Mouse (Mus musculus) thymus, adult 2 months (tissue): Measurements from ENCODE around the gene Rpl29.

Experiments used
- CTCF ChIP-seq: fragments of 200-500 bp; IDR thresholded peaks from 2 replicates; pipeline ENCODE4 v1.5.1; 2012; ENCODE audit warnings: mild to moderate bottlenecking, control low read depth, low read length, moderate library complexity, borderline replicate concordance; ENCODE audit not compliant: control insufficient read depth, poor library complexity, insufficient read depth; ENCODE audit errors: extremely low read depth
- POLR2A ChIP-seq: fragments of 200-500 bp; IDR thresholded peaks from 2 replicates; pipeline ENCODE4 v1.6.1; 2012; ENCODE audit warnings: mild to moderate bottlenecking, low read length, control low read depth, moderate library complexity; ENCODE audit not compliant: control insufficient read depth, poor library complexity, insufficient read depth; ENCODE audit errors: extremely low read depth

DNA sequence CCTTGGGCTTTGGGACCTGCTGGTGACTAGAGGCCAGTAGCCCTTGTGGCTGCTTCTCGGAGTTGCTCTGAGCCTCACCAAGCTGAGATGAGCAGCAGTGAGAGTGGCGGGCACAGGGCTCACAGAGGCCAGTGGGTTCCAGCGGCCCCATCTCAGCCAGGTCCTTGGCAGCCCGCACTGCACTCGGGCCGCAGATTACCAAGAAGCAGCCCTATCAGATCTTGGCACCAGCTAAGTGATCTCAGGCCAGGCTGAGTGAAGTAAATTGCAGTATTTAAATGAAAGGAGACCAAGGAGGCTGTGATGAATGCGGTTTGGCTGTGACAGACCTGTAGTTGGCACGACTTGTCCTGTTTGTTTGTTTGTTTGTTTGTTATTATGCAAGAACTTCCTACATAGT is 35.7 kb upstream of the Rpl29 start:
- TF ChIP-seq POLR2A (no peak), CTCF (no peak)
